Mouse (Mus musculus) bone marrow, adult 2 months (tissue): ENCODE results near the gene Slc6a6. TPM values are rescaled to one million over a fixed set of nuclear protein-coding genes. Genes with fewer than 3 reads are reported as not detected.

Experiments used
- H3K27ac ChIP-seq: fragments of 200-500 bp; 2 replicates; pipeline ENCODE4 v1.5.1; 2012; ENCODE audit warnings: low read depth, mild to moderate bottlenecking, control low read depth, inconsistent platforms, low read length; ENCODE audit not compliant: control insufficient read depth, poor library complexity, insufficient read depth
- H3K4me1 ChIP-seq: fragments of 200-500 bp; 2 replicates; pipeline ENCODE4 v1.6.1; 2011; ENCODE audit warnings: low read length; ENCODE audit not compliant: control insufficient read depth, insufficient read depth
- H3K4me3 ChIP-seq: fragments of 200-500 bp; replicated peaks from 2 replicates; pipeline ENCODE3; 2011; ENCODE audit warnings: mild to moderate bottlenecking, low read depth, low read length, control low read depth; ENCODE audit not compliant: control insufficient read depth
- CTCF ChIP-seq: fragments of 200-500 bp; IDR thresholded peaks from 2 replicates; pipeline ENCODE4 v1.5.1; 2011; ENCODE audit warnings: low read length, control low read depth; ENCODE audit not compliant: control insufficient read depth, insufficient read depth
- POLR2A ChIP-seq: fragments of 200-500 bp; IDR thresholded peaks from 2 replicates; pipeline ENCODE4 v1.6.1; 2011; ENCODE audit warnings: low read depth, mild to moderate bottlenecking, control low read depth, low read length, borderline replicate concordance; ENCODE audit not compliant: control insufficient read depth
- WGBS: fragments of 180-500 bp; shearing (Covaris S2); methylation state at CpG from one replicate; pipeline ENCODE4 v1.1.7; 2018; 5-methylcytosine and 5-hydroxymethylcytosine counted together
- polyA plus RNA-seq: library from polyadenylated mRNA; stranded (reverse); fragments of >200 nt; gene quantifications from 2 replicates; pipeline ENCODE4 v1.2.4, GENCODE M21; 2011; ENCODE audit warnings: low replicate concordance; ENCODE audit not compliant: missing spikeins, insufficient read depth, insufficient read length

The Slc6a6 gene
- polyA plus RNA-seq, 1 experiment: 36.3 TPM

- Histone ChIP-seq H3K4me1 (no peaks in the 10 kb centered on the region), H3K27ac (no peak overlapping the region)
- TF ChIP-seq POLR2A (no peak), CTCF (no peak)
Observed at GRCm38 (mm10) chr6:91798496-91798895, 114.6 kb downstream of the Slc6a6 start.

GRCm38 (mm10) chr6:91804177-91804576 lies 120.3 kb downstream of the Slc6a6 start:
- Histone ChIP-seq H3K27ac (no peak overlapping the region), H3K4me1 (no peaks in the 10 kb centered on the region), H3K4me3 (no peak overlapping the region)
- WGBS: 44% methylated on average over 7 of the region's 7 CpGs
- TF ChIP-seq POLR2A: no peak
- TF ChIP-seq CTCF: no peak

More at GRCm38 (mm10) chr6:91798496-91798895, 114.6 kb downstream of the Slc6a6 start:
- H3K4me3 ChIP-seq: no peak overlapping the region
- WGBS: 68% methylated on average over 12 of the region's 12 CpGs

GRCm38 (mm10) chr6:91807169-91807568 lies 123.3 kb downstream of the Slc6a6 start:
- H3K4me3 ChIP-seq: no peak overlapping the region
- no peaks in the 10 kb centered on the region for H3K4me1 ChIP-seq
- no peak overlapping the region for H3K27ac ChIP-seq
- TF ChIP-seq CTCF (no peak), POLR2A (no peak)
- 6% methylated on average over 23 of the region's 23 CpGs for WGBS

GRCm38 (mm10) chr6:91808022-91808421 lies 124.2 kb downstream of the Slc6a6 start:
- 25% methylated on average over 6 of the region's 6 CpGs for WGBS
- H3K27ac ChIP-seq: no peak overlapping the region
- no peaks in the 10 kb centered on the region for H3K4me1 ChIP-seq
- no peak for TF ChIP-seq CTCF
- no peak for TF ChIP-seq POLR2A
- no peak overlapping the region for H3K4me3 ChIP-seq

Other genes starting within 250 kb of the Slc6a6 start
- 5.7 and 6.7 TPM in 2 replicates for gene Chchd4, start 210.5 kb upstream of the Slc6a6 start, polyA plus RNA-seq
- 12.6 and 27.9 TPM in 2 replicates for gene Tmem43, start 210.3 kb upstream of the Slc6a6 start, polyA plus RNA-seq
- 8.7 and 17.1 TPM in 2 replicates for gene Xpc, start 168.2 kb upstream of the Slc6a6 start, polyA plus RNA-seq
- gene Lsm3, start 168.1 kb upstream of the Slc6a6 start, polyA plus RNA-seq: 112 and 140 TPM in 2 replicates
- not detected in 2 replicates for gene Grip2, start 143.2 kb downstream of the Slc6a6 start, polyA plus RNA-seq
- gene Ccdc174, start 194.0 kb downstream of the Slc6a6 start, polyA plus RNA-seq: 25.3 and 25.8 TPM in 2 replicates
- 0.36 TPM in 1 of 2 replicates, not detected in the other for gene 4930590J08Rik, start 218.8 kb downstream of the Slc6a6 start, polyA plus RNA-seq